ENCODE assay signal across 27 mouse cellular contexts in genomic region chr8:104439461-104439860, GRCm38 (mm10). TPM values are rescaled to one million over a fixed set of nuclear protein-coding genes. Genes with fewer than 3 reads are reported as not detected.
DNase-seq lines count a peak whose midpoint lies in the region; ATAC-seq lines count a peak whose summit lies in the region.
"Had no signal": no experiment of that assay in that cellular context is flagged by ENCODE, and none has a peak within 500 bp of the region (broad histone marks: within the 10 kb centered on the region; RNA-seq: fewer than 3 reads in every experiment).

No protein-coding gene starts in this region.

- intact Hi-C loops in heart, postnatal 10 days (cut with DNase I), result loop anchor here (5.0 kb wide), 1 partner anchor 47 kb away; no protein-coding TSS in a partner anchor

- no peaks in the 10 kb centered on the region for H3K9me3 ChIP-seq in intestine, embryonic 14.5 days (ENCODE audit: control insufficient read depth, low read length)
- H3K9me3 ChIP-seq in intestine, embryonic 16.5 days (ENCODE audit: control insufficient read depth, low read length), result no peaks in the 10 kb centered on the region
- H3K9me3 ChIP-seq: forebrain, embryonic 10.5 days; forebrain, embryonic 13.5 days; heart, embryonic 15.5 days; hindbrain, embryonic 13.5 days had no signal

- peak; percentile 68 for DNase-seq in heart, adult 11 months
- no peak for DNase-seq in heart, postnatal 10 days
- peak; percentile 39 for DNase-seq in intestine, embryonic 14.5 days (ENCODE audit: low spot score)
- DNase-seq in CD4-positive helper T cell, adult 2 months (ENCODE audit: low read depth, low spot score), result peak; percentile 9
- peak; percentile 65 for DNase-seq in R1 (ENCODE audit: low read depth, low spot score)
- DNase-seq in ovary, postnatal 10 days (ENCODE audit: low spot score), result no peak
- DNase-seq: adrenal gland, adult 2 months; adrenal gland, postnatal 14 days; B cell, adult 2 months; cerebellum, adult 11-12 months; cerebellum, adult 9-10 months; cerebellum, postnatal 14 days; gastrocnemius, postnatal 25 days; heart, adult 2 months; heart, postnatal 14 days; heart, postnatal 4 days; kidney, adult 2 months had no signal

- H3K4me2 ChIP-seq in intestine, embryonic 14.5 days (ENCODE audit: low read length), result no peak overlapping the region
- H3K4me2 ChIP-seq in intestine, embryonic 16.5 days (ENCODE audit: low read depth, low read length), result no peak overlapping the region
- H3K4me2 ChIP-seq: forebrain, embryonic 13.5 days; heart, embryonic 12.5 days; heart, embryonic 15.5 days; hindbrain, embryonic 13.5 days had no signal

- WGBS in intestine, embryonic 14.5 days, result 89% methylated on average over 8 of the region's 8 CpGs
- WGBS in intestine, embryonic 16.5 days, result 96% methylated on average over 8 of the region's 8 CpGs

- no peak overlapping the region for H3K9ac ChIP-seq in intestine, embryonic 14.5 days (ENCODE audit: low read length)
- no peak overlapping the region for H3K9ac ChIP-seq in intestine, embryonic 16.5 days (ENCODE audit: low read depth, low read length)
- H3K9ac ChIP-seq: forebrain, embryonic 13.5 days; heart, embryonic 12.5 days; heart, embryonic 15.5 days; hindbrain, embryonic 13.5 days had no signal

- H3K4me3 ChIP-seq in intestine, embryonic 14.5 days (ENCODE audit: low read depth, low read length), result no peak overlapping the region
- no peak overlapping the region for H3K4me3 ChIP-seq in intestine, embryonic 16.5 days (ENCODE audit: low read length)
- H3K4me3 ChIP-seq: forebrain, embryonic 10.5 days; forebrain, embryonic 13.5 days; heart, adult 2 months; heart, embryonic 12.5 days; heart, embryonic 15.5 days; hindbrain, embryonic 13.5 days had no signal

- H3K36me3 ChIP-seq in intestine, embryonic 14.5 days (ENCODE audit: control insufficient read depth, insufficient read depth, low read length), result peaks cover 60% of the 10 kb centered on the region
- H3K36me3 ChIP-seq in intestine, embryonic 16.5 days (ENCODE audit: control insufficient read depth, insufficient read depth, low read length), result peaks cover 22% of the 10 kb centered on the region

- H3K4me1 ChIP-seq in intestine, embryonic 14.5 days (replicated peaks; ENCODE audit: control insufficient read depth, insufficient read depth, low read length), result peaks cover 19% of the 10 kb centered on the region
- H3K4me1 ChIP-seq in intestine, embryonic 16.5 days (ENCODE audit: control insufficient read depth, insufficient read depth, low read length), result peaks cover 21% of the 10 kb centered on the region

- ATAC-seq in intestine, embryonic 14.5 days (replicated peaks; ENCODE audit: low FRiP score, low TSS enrichment, low read depth), result no peak
- ATAC-seq in intestine, embryonic 16.5 days, result no peak
- ATAC-seq: CD4-positive, CD25-positive, alpha-beta regulatory T cell, adult 4 months; forebrain, embryonic 13.5 days; forebrain, embryonic 16.5 days; hindbrain, embryonic 16.5 days; intestine, postnatal 0 days had no signal

- H3K27me3 ChIP-seq in intestine, embryonic 14.5 days (replicated peaks; ENCODE audit: control insufficient read depth, insufficient read depth, low read length), result no peaks in the 10 kb centered on the region
- no peaks in the 10 kb centered on the region for H3K27me3 ChIP-seq in intestine, embryonic 16.5 days (replicated peaks; ENCODE audit: control insufficient read depth, insufficient read depth, low read length)
- H3K27me3 ChIP-seq: forebrain, embryonic 13.5 days; heart, embryonic 12.5 days; heart, embryonic 15.5 days; hindbrain, embryonic 13.5 days had no signal

- H3K27ac ChIP-seq in intestine, embryonic 14.5 days (ENCODE audit: low read depth), result no peak overlapping the region
- H3K27ac ChIP-seq in intestine, embryonic 16.5 days (ENCODE audit: low read length), result no peak overlapping the region
- H3K27ac ChIP-seq: forebrain, embryonic 10.5 days; forebrain, embryonic 13.5 days; heart, adult 2 months; heart, embryonic 15.5 days; hindbrain, embryonic 13.5 days had no signal

RNA-seq across cellular contexts. Expression of gene Dync1li2, which starts 3.4 kb away (rescaled TPM):
- 100 to 1,000 TPM in 1 of 2 experiments, 10 to 100 TPM in 1; 86.4 to 125 TPM for total RNA-seq in heart, postnatal 10 days (2021)
- 46.1 and 55.3 TPM in 2 replicates for polyA plus RNA-seq in intestine, embryonic 14.5 days (2014; fragmentation: Nextera tagmentation; extraction: Ambion mirVana)
- polyA plus RNA-seq in intestine, embryonic 16.5 days (2015; fragmentation: Nextera tagmentation; extraction: Ambion mirVana), result 38.7 and 39.7 TPM in 2 replicates

RNA-seq across cellular contexts. Expression of gene Cmtm4, which starts 43.9 kb away (rescaled TPM):
- total RNA-seq in heart, postnatal 10 days (2021), result 10 to 100 TPM; 16.4 to 16.8 TPM
- polyA plus RNA-seq in intestine, embryonic 14.5 days (2014; fragmentation: Nextera tagmentation; extraction: Ambion mirVana), result 7.0 and 7.5 TPM in 2 replicates
- polyA plus RNA-seq in intestine, embryonic 16.5 days (2015; fragmentation: Nextera tagmentation; extraction: Ambion mirVana), result 4.2 and 5.1 TPM in 2 replicates

Comparison
In these comparisons a context has a peak if more than half of its experiments do, and no peak if none do; other contexts are left out.
1. DNase-seq: peak in heart, adult 11 months (single experiment), intestine, embryonic 14.5 days (single experiment), CD4-positive helper T cell, adult 2 months (single experiment) and R1 (single experiment); none in heart, postnatal 10 days (0 of 2) and ovary, postnatal 10 days (single experiment).